ENCODE assay signal across 11 mouse cellular contexts in genomic region chr11:106663838-106664237, GRCm38 (mm10). TPM values are rescaled to one million over a fixed set of nuclear protein-coding genes. Genes with fewer than 3 reads are reported as not detected.
DNase-seq lines count a peak whose midpoint lies in the region; ATAC-seq and TF ChIP-seq lines count a peak whose summit lies in the region.
"Had no signal": no experiment of that assay in that cellular context is flagged by ENCODE, and none has a peak within 500 bp of the region (broad histone marks: within the 10 kb centered on the region; RNA-seq: fewer than 3 reads in every experiment).

No protein-coding gene starts in this region.

- ATAC-seq in intestine, postnatal 0 days = no peak
- no peak for ATAC-seq in granulocyte monocyte progenitor cell, adult 5-6 weeks (replicated peaks; ENCODE audit: poor library complexity, severe bottlenecking)

- no peaks in the 10 kb centered on the region for H3K27me3 ChIP-seq in heart, embryonic 10.5 days (ENCODE audit: insufficient read depth, poor library complexity, severe bottlenecking)
- H3K27me3 ChIP-seq in intestine, postnatal 0 days (replicated peaks; ENCODE audit: control insufficient read depth, insufficient read depth, low read length) = no peaks in the 10 kb centered on the region

- H3K4me2 ChIP-seq in intestine, postnatal 0 days (replicated peaks; ENCODE audit: low read depth) = no peak overlapping the region

- 68% methylated on average over 6 of the region's 6 CpGs for WGBS in heart, embryonic 10.5 days
- 71% methylated on average over 6 of the region's 6 CpGs for WGBS in intestine, postnatal 0 days

- TF ChIP-seq CTCF in intestine, postnatal 0 days (IDR thresholded peaks at IDR 0.05; ENCODE audit: low read depth) = 0 out of 2 replicates have a peak, but pooled peaks have one; percentile 3

- no peaks in the 10 kb centered on the region for H3K9me3 ChIP-seq in heart, embryonic 10.5 days
- H3K9me3 ChIP-seq in intestine, postnatal 0 days (ENCODE audit: control insufficient read depth) = no peaks in the 10 kb centered on the region

- peaks cover 28% of the 10 kb centered on the region for H3K4me1 ChIP-seq in heart, embryonic 10.5 days
- no peaks in the 10 kb centered on the region for H3K4me1 ChIP-seq in intestine, postnatal 0 days (replicated peaks; ENCODE audit: control insufficient read depth, insufficient read depth, low read length)

- no peaks in the 10 kb centered on the region for H3K36me3 ChIP-seq in heart, embryonic 10.5 days
- H3K36me3 ChIP-seq in intestine, postnatal 0 days (ENCODE audit: control insufficient read depth, insufficient read depth) = no peaks in the 10 kb centered on the region

- no peak overlapping the region for H3K4me3 ChIP-seq in heart, embryonic 10.5 days
- H3K4me3 ChIP-seq in intestine, postnatal 0 days (ENCODE audit: low read depth, low read length) = no peak overlapping the region

- no peak for DNase-seq in heart, embryonic 10.5 days (ENCODE audit: low spot score)
- DNase-seq in heart, adult 9 months (ENCODE audit: low spot score in 2 of 2) = no peak
- DNase-seq in left cerebral cortex, adult 18-20 months (ENCODE audit: low spot score in 2 of 2) = peak; percentile 18 to 19
- DNase-seq in left cerebral cortex, adult 8-10 months (ENCODE audit: low spot score in 2 of 2) = no peak
- peak; percentile 42 for DNase-seq in Muller cell, postnatal 12 days (ENCODE audit: inconsistent ontology term)
- DNase-seq in spleen, postnatal 10 days (ENCODE audit: low spot score in 2 of 2) = no peak
- DNase-seq: cerebellum, adult 11-12 months; gastrocnemius, postnatal 36 days; right cerebral cortex, postnatal 14 days had no signal

- peak overlapping the region; percentile 59 for H3K27ac ChIP-seq in heart, embryonic 10.5 days
- no peak overlapping the region for H3K27ac ChIP-seq in intestine, postnatal 0 days (ENCODE audit: low read depth, low read length)

- no peak overlapping the region for H3K9ac ChIP-seq in intestine, postnatal 0 days (ENCODE audit: low read depth, low read length)

RNA-seq across cellular contexts. Expression of gene Tex2, which starts 50.6 kb away (rescaled TPM):
- polyA plus RNA-seq in heart, embryonic 10.5 days (2016; fragmentation: Nextera tagmentation; extraction: Ambion mirVana) = 12.5 and 17.9 TPM in 2 replicates
- 100 to 1,000 TPM; 116 to 121 TPM for total RNA-seq in left cerebral cortex, adult 18-20 months (2021)
- total RNA-seq in left cerebral cortex, adult 8-10 months (2022) = 100 to 1,000 TPM; 112 to 137 (median 119) TPM
- 17.1 and 19.3 TPM in 2 replicates for polyA plus RNA-seq in intestine, postnatal 0 days (2015; fragmentation: Nextera tagmentation; extraction: Ambion mirVana)
- total RNA-seq in granulocyte monocyte progenitor cell, adult 5-6 weeks (2014; fragmentation: Nextera tagmentation) = 73.6 and 80.2 TPM in 2 replicates
- total RNA-seq in granulocyte monocyte progenitor cell, adult 5-6 weeks (2017) = 77.5 and 84.3 TPM in 2 replicates

Comparison
In these comparisons a context has a peak if more than half of its experiments do, and no peak if none do; other contexts are left out.
1. DNase-seq: peak in left cerebral cortex, adult 18-20 months (2 of 2) and Muller cell, postnatal 12 days (single experiment); none in heart, embryonic 10.5 days (single experiment), heart, adult 9 months (0 of 2), left cerebral cortex, adult 8-10 months (0 of 2) and spleen, postnatal 10 days (0 of 2).